Mouse (Mus musculus) neural tube, embryonic 10.5 days (tissue): ENCODE measurements around the gene Dock9.

Experiments used
- DNase-seq: peaks from one replicate; pipeline ENCODE4 v3.0.0-alpha.2; 2017; ENCODE audit warnings: low spot score; ENCODE audit errors: extremely low spot score

Dock9 gene

DNA sequence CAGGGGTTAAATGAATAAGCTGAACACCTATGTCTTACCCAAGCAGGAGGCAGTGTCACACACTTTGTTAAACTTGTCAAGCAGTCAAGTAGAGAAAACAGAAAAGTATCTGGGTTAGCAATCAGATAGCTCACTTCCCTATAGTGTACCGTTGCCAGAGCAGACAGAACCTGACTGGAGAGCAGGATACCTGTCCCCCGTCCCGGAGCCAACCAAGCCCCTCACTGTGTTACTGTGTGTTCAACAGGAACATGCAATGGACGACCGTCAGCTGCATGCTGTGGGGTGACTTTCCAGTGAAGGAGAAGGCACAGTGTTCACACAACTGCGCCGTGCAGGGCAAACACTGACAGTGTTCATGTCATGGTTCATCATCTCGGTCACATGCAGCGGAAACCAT is 205.3 kb downstream of the Dock9 start:
- no peak for DNase-seq

DNA sequence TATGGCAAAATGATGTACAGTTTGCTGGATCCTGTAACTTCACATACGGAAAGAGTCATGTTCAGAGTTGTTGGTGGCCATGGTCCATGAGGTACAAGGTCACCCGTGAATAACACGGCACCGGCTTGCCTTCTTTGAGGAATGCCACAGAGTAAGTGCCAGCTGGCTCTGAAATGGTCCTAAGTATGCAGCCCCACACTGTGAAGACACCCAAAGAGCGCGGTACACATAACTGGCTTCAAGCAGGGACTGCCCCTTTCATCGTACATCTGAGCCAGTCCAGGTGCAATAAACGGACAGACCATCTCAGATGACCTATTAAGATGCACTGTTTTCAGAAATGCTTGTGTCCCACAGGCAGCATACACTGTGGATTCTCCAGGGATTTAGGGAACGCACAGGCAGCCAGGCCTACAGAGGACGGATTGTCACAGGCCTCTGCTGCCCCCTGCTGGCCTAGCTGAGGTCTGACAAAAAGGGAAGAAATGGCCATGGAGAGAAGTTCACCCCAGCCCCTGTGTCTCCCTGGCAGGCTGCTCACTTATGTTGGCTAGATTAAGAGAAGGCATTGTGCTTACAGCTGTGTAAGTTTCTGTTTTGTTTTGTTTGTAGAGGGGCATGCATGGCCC is 208.4 kb downstream of the Dock9 start:
- peak; percentile 81 for DNase-seq

DNA sequence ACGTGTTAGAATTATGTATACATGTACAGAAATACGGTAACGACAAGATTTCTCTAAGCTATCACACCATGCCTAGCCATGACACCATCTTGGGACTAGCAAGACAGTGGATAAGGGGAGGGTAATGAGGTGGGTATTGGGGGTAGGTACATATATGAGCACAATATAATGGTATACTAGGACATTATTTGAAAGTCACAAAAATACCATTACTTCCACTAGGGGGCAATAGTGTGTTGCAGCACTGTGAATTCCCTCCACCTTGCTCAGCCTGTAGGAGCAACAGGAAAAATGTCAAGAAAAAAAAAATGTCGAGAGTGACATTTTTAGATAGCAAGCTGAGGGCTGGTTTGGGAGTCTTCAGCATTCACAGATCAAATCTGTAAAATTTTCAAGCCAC is 209.2 kb downstream of the Dock9 start:
- no peak for DNase-seq

DNA sequence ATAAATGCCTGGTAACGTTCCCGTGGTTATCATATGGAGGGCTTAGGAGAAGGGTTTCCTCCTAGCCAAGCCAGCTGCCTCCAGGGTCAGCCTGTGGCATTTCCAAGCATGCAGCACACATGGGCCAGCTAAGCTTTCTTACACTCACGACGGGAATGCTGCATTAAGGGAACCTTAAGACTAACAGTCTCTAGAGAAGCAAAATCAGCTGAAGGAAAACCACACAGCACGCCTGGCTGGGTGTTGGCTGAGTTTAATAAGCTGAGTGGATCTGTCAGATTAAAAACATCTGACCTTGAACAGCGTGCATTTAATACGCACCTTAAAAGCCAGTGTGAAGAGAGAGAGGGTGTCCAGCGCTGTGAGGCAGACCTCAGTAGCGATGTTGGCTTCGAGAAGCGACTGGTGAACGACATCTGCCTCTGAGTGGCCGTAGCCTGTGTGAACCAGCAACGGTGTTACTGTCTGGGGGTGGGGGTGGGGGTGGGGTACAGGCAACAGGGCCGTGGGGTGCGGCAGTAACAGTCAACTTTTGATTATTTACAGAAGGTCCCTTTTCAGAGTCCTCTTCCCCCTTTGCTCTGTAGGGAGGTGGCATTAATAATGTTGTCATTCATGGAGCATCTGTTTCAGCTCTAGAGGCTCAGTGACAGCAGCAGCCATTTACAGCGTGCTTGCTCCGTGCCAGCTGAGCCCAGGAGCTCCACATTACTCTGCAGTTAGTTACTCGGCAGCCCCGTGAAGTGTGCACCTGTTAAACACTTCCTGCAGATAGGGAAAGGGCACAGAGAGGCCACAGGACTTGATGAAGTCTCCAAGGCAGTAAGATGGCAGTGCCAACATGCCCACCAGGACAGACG is 211.5 kb downstream of the Dock9 start:
- no peak for DNase-seq

DNA sequence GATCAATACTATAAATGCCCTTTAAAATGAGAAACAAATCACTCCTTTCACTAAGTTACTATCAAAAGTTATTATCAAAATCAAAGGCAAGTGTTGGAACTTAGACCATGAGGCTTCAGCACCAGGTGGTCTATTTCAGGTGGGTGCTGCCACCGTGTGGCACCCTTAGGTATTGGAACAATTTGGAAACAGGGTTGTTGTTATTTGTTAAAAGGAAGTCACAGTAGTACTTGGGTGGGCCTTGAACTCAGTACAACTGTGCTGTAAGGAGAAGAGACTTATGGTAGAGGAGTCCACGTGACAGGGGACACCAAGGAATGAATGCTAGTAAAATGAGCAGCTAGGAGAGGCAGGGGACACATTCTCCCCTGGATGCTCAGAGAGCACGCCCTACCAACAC is 218.6 kb downstream of the Dock9 start:
- peak; percentile 69 for DNase-seq

DNA sequence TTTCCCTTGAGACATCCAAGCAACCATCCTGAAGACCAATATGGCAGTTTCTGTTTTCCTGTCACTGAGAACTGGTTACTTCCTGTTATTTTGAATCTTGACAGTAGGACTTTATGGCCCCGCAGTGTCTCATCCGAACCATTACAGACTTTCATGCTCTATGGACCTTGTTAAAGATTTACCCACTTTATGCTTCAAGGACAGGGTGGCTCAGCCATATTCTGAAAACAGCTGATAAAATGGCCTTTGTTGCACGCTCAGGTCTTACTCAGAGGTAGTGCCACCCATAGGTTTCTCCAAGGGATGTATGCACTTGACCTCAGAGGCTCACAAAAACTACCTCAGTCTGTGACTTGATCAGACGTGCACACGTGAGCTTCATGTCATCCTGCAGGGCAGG is 224.2 kb downstream of the Dock9 start:
- DNase-seq: no peak

DNA sequence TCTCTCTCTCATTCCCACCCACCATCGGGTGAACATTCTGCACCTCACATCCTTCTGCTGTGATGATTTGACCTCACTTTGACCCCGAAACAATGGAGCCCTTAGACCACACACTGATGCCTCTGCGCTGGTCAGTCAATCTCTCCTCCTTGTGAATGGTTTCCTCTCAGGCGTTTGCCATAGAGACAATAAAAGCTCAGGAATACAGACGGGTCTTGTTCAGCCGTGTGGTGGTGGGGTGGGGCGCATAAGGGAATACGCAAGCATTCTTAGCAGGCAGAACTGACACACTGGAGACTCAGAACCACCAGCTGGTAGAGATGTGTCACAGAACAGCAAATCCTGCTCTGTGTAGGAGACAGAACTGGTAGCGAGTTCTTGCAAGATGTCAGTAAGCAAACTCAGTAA is 230.8 kb downstream of the Dock9 start:
- DNase-seq: peak; percentile 68

DNA sequence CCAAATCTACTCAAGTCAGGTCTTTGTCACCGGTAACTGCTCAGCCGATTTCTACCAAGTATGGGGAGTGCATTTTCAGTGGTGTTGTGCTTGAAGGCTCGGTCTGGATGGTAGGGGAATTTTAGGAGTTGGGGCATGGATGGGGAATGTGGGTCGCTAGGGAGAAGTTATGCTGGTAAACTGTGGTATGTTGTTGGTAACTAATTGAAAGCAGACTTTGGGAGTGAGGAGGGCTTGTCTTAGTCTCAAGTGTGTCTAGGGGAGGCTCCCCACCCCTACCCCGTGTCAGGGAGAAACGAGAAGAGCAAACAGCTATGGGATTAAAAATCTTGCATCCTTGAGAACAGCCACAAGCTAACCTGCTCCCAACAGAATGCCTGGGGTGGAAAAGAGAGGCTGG is 231.7 kb downstream of the Dock9 start:
- no peak for DNase-seq

DNA sequence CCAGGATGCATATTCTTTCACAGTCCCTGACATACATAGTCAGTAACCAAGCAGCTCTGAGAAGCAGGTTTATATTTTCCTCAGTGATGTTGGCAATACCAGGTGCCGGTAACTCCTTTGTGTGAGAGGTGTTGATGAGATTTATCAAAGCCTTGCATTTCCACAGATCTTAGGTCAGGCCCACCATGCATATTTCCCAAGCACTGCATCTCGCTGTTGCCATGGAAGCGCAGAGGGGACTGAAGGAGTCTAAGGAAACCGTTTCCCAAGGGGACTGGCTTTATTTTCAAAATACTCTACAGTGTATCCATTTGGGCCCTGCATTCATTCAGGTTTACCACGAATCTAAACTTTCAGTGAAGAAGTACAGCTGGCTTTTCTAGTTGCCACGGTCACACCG is 233.0 kb downstream of the Dock9 start:
- no peak for DNase-seq

DNA sequence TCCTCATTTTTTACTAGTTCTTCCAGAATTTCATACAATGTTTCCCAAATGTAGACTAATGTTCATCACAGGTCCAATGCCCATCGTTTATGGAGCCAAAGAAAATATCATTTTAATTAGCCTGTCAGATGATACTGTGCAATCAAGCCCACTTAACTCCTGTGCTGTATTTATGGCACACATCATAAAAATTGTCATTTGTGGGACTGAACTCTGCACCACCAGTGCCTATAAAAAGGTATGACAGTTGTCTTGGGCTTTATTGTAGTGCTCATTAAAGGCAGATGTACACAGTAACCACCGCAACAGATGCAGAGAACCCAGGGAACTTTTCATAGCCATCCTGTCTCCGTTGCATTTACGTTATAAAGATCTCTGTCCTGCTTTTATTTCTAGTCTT is 233.7 kb downstream of the Dock9 start:
- no peak for DNase-seq

DNA sequence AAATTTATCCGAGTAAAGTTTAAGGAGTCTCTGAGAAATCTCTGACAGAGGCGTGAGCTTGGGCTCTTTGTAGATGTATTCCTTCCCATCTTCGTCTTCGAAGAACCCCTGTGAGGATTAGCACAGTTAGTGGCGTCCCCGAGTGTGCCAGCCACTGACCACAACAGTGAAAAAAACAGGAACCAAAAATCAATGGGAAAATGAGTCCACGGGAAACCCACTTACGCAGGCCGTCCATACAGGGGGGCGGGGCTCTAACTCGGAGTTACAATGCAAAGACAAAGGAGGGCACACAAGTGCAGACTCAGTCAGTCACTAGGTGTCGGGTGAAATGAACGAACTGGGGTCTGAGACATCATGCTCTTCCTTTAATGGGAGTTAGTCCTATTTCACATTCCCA is 238.6 kb downstream of the Dock9 start:
- no peak for DNase-seq

DNA sequence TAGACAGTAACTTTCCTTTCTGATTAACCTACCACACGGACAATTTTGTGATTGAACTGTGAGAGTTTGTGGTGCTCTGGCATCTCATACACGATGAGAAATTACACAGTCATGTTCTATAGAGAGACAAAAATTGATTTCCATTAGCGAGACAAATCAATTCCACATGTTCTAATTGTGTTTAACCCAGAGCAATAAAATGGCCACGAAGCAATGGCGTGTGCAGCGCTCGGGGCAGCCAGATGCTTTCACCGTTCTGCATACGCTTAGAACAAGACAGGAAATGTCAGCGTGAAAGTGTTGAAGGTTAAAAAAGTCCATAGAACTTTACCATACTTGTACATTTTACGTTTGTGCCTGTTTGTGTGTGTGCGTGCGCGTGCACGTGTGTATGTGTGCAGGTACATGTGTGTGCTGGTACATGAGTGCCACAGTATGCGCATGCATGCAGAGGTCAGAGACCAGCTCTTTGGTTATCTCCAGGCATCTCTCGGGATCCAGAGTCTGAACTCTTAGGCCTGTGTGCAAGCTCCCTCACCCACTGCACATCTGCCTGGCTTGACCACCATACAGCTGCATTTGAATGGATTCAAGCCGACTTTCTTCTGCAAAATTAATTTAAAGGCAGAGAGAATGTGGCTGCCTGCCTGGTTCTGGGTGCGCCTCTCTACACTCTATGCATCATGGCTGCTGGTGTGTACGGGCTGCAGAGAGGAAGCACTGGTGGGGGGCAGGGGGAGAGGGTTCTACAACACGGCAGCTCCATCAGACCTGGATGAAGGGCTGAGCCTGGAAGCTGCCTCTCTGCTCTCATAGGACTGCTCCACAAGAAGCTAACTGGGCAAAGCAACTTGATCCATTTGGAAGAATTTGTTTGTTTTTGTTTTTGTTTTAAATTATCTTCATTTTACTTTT is 241.0 kb downstream of the Dock9 start:
- no peak for DNase-seq

DNA sequence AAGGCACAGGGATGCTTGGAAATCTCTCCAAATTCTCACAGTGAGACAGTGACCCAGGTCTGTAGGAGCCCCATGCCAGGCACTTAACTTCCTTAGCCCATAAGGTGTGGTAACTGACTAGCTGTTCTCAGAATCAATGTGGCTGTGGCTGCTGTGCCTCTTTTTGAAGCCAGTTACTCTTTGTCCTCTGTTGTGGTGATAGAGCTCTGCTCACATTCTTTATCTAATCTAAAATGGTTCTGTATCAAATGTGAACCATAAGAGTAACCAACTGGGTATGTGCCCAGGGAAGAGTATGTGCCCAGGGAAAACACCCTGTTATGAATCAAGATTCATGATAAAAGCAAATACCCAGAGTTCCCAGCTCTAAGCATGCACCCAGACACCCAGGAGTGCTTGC is 243.9 kb downstream of the Dock9 start:
- DNase-seq: no peak

DNA sequence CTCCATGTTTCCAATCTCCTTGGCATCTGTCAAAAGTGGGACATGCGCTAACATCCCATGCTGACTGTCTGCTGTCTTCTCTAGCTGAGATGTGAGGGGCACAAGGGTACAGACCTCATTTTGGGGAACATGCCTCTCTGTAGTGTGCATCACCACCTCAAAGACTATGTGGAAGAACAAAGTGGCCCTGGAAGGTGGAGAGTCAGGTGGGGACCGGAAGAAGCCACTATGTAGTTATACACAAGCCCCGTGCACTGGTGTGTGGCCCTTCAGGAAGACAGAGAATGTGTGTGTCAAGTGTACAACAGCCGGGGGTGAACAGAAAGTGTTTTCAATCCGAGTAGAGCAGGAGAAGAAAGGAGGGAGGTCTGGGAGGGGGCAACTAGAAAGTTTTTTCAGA is 245.1 kb downstream of the Dock9 start:
- no peak for DNase-seq

DNA sequence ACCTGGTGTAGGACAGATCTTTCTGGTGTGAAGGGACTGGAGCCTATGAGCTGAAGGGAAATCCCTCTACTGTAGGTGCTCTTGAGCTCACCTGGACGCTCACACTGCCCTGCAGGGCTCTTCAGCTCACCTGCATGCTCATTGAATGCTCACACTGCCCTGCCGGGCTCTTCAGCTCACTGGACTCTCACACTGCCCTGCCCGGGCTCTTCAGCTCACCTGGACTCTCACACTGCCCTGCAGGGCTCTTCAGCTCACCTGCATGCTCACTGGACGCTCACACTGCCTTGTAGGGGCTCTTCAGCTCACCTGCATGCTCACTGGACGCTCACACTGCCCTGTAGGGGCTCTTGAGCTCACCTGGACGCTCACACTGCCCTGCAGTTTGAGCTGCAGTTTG is 247.8 kb downstream of the Dock9 start:
- DNase-seq: no peak

DNA sequence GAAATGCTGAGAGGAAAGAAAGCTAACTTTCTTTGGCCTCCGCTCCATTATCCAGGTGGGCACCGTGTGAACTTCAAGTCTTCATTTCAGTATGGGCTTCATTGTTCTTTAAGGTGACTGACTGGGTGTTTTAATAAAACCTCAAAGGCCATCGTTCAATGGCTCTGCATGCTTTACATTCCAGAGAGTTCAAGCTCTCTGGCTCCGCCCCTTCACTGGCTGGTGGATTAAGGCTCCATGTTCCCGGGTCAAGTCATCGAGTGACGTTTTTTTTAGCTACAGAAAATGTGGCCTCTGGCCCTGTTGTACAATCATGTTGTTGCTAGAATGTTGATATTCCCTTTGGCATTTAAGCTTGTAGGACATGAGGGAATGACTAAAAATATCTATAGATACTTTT is 249.9 kb downstream of the Dock9 start:
- no peak for DNase-seq

DNA sequence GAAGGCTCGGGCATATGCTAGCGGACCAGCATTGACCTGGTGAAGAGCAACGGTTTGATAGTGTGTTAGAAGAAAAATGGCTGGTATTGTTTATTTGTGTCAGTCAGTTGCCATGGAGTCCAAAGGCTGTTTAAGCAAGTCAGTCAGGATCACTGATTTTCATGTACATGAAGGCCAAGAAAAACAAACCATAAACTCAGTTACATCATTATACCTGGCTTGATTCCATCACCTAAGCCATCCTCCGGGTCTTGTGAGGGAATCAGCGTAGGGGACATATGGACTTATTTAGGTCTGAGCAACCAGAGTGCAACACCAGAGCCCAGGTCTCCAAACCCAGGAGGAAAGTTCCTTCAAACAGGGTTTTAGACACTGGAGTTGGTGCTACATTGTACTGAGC is 251.0 kb downstream of the Dock9 start:
- no peak for DNase-seq

DNA sequence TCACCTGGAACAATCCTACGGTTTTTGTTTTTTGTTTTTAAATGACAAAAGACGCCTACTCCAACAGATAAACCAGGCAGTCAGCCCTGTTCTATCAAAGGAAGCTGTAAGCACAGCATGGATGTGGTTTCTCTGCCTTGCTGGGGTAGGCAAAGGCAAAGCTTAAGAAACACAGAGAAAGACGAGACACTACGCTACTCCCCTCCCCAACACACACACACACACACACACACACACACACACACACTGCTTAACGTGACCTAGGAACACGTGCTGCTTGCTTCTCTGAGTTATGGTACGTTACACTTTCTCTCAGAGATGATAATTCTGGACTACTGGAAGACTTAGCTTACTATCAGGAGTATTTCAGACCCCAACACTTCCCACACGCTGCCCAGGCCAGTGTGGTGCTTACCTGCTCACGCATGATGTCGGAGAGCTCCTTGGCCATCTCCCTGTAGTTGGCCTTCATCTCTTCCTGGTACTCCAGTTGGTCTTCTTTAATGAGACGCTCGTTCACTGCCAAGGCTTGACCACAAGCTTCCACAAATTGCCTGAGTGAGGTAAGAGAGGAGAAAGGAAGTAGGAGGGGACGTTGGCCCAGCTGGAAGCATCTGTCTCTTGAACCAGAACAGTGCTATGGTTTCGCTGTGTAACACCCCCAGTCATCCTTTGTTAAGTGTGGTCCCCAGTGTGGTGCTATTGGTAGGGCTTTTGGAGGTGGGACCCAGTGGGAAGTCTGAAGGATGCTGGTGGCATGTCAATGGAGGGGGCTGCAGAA is 251.9 kb downstream of the Dock9 start:
- DNase-seq: no peak

DNA sequence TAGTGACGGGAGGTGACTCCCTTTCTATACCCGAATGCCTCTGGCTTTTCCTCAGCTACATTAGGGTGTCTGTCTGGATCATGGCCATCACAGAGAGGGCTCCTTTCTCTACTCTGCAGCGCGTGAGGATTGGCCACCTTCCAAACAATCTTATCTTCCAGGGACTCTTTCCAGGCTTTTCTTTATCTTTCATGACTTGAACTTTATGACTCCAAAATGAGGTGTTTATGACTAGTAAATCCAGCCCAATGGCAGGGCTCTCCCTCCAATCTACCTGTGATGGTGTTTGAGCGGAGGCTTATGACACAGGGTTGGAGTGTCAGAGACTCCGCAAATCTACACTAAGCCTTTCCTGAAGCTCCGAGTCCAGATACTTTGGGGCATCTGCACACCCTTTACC is 256.4 kb downstream of the Dock9 start:
- DNase-seq: no peak

DNA sequence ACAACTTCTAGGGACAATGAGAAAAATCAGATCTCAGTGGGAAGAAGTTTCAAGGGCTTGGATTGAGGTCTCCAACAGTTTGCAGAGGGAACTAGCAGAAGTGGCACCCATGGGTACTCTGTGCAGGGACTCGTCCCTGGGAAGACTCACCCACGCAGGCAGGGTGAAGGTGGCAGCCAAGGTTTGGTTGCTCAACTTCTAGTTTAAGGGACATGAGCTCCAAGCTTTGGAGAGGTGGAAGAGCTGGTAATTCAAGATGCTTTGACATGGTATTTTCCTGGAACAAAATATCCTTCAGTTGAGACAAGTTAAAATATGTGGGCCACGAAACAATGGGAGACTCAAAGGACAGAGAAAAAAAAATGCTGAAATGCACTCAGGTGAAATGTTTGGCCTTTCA is 263.1 kb downstream of the Dock9 start:
- DNase-seq: no peak

DNA sequence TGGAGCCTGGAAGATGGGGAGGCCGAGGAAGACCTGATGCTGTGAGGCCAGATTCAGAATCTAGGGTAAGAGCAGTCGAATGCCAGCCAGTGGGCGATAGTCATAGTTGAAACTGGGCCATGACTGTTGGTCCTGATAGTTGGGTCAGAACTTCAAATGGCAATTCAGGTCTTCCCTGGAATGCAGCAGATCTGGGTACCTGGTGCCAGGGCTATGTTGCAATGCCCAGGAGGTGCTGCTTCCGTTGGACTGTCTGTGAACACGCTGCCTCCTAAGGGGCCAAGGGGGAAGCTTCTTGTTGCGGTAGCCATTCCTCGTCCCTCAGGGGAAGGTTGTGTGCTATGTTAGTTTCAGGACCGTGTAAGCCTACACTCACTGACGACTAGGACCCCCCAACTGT is 266.8 kb downstream of the Dock9 start:
- no peak for DNase-seq
